Mouse (Mus musculus) intestine, embryonic 15.5 days (tissue): ENCODE results near the gene Car12. TPM values are rescaled to one million over a fixed set of nuclear protein-coding genes. Genes with fewer than 3 reads are reported as not detected.
"Not testable (repeated sequence)": the region's sequence is repeated elsewhere in the genome, so short reads cannot be mapped to it uniquely, and the experiment has no call there.

ENCODE experiments used
- ATAC-seq: fragments of 200-750 bp; cut with Nextera tagmentation; 2 replicates; pipeline ENCODE4 v1.8.0; 2017; ENCODE audit warnings: moderate TSS enrichment, moderate library complexity
- H3K27ac ChIP-seq: fragments of 300-500 bp; sonication (generic); 2 replicates; pipeline ENCODE4 v1.5.1; 2015; ENCODE audit warnings: mild to moderate bottlenecking, inconsistent platforms
- H3K27me3 ChIP-seq: fragments of 300-500 bp; sonication (generic); replicated peaks from 2 replicates; pipeline ENCODE4 v1.6.1; 2015; ENCODE audit warnings: inconsistent platforms
- H3K36me3 ChIP-seq: fragments of 300-500 bp; sonication (generic); 2 replicates; pipeline ENCODE4 v1.6.1; 2015; ENCODE audit warnings: inconsistent platforms
- H3K4me1 ChIP-seq: fragments of 300-500 bp; sonication (generic); replicated peaks from 2 replicates; pipeline ENCODE4 v1.6.1; 2015; ENCODE audit warnings: inconsistent platforms
- H3K4me2 ChIP-seq: fragments of 300-500 bp; sonication (generic); replicated peaks from 2 replicates; pipeline ENCODE4 v1.6.1; 2015; ENCODE audit warnings: mild to moderate bottlenecking, inconsistent platforms
- H3K4me3 ChIP-seq: fragments of 300-500 bp; sonication (generic); replicated peaks from 2 replicates; pipeline ENCODE4 v1.5.1; 2015; ENCODE audit warnings: inconsistent platforms
- H3K9ac ChIP-seq: fragments of 300-500 bp; sonication (generic); 2 replicates; pipeline ENCODE4 v1.6.1; 2015; ENCODE audit warnings: inconsistent platforms
- H3K9me3 ChIP-seq: fragments of 300-500 bp; sonication (generic); 2 replicates; pipeline ENCODE4 v1.6.1; 2016; ENCODE audit warnings: inconsistent platforms
- WGBS: fragments of 180-500 bp; shearing (Covaris S2); methylation state at CpG from one replicate; pipeline ENCODE4 v1.1.7; 2015; 5-methylcytosine and 5-hydroxymethylcytosine counted together
- polyA plus RNA-seq: library from polyadenylated mRNA; unstranded; fragments of >200 nt; fragmentation: Nextera tagmentation; extraction: Ambion mirVana; gene quantifications from 2 replicates; pipeline ENCODE4 v1.2.1, GENCODE M21; 2015

Gene Car12
- polyA plus RNA-seq, 1 experiment from 2014 or later, result 5.2 TPM

- Histone ChIP-seq H3K9ac (peak within 1 kb of the TSS; percentile 72), H3K4me2 (peak within 1 kb of the TSS; percentile 90), H3K9me3 (no peaks in the 10 kb centered on the region), H3K36me3 (no peaks in the 10 kb centered on the region), H3K27ac (peak within 1 kb of the TSS; percentile 90), H3K27me3 (no peaks in the 10 kb centered on the region), H3K4me1 (no peaks in the 10 kb centered on the region), H3K4me3 (peak within 1 kb of the TSS; percentile 60)
- under 1% methylated on average over 42 of the region's 42 CpGs for WGBS
- peak; percentile 99 for ATAC-seq
These were observed 82.2 kb downstream of the Car12 start, which contains the start of gene Aph1b for GRCm38 (mm10) chr9:66795464-66796324. Aph1b (minus strand) TSS chr9:66795490.

GRCm38 (mm10) chr9:66796739-66797138, 83.3 kb downstream of the Car12 start, which contains the start of gene Gm10647:
Gm10647 (plus strand) TSS chr9:66797039.
- H3K27ac ChIP-seq, result peak within 1 kb of the TSS; percentile 90
- H3K4me1 ChIP-seq, result no peaks in the 10 kb centered on the region
- 70% methylated on average over 5 of the region's 5 CpGs for WGBS
- H3K9ac ChIP-seq, result peak within 1 kb of the TSS; percentile 9; the same call in 1 of the 2 replicates
- no peaks in the 10 kb centered on the region for H3K9me3 ChIP-seq
- no peak for ATAC-seq
- H3K4me2 ChIP-seq, result peak within 1 kb of the TSS; percentile 90
- H3K4me3 ChIP-seq, result peak within 1 kb of the TSS; percentile 60
- no peaks in the 10 kb centered on the region for H3K36me3 ChIP-seq
- peaks cover 3% of the 10 kb centered on the region; the same call in 1 of the 2 replicates for H3K27me3 ChIP-seq

GRCm38 (mm10) chr9:66801947-66802346, 88.5 kb downstream of the Car12 start:
- Histone ChIP-seq H3K4me1 (no peaks in the 10 kb centered on the region), H3K9me3 (no peaks in the 10 kb centered on the region)

GRCm38 (mm10) chr9:66805951-66806350, 92.5 kb downstream of the Car12 start:
- WGBS, result 4% methylated on average over 32 of the region's 37 CpGs
- ATAC-seq, H3K27ac ChIP-seq, H3K27me3 ChIP-seq, H3K36me3 ChIP-seq, H3K4me1 ChIP-seq, H3K9me3 ChIP-seq, H3K9ac ChIP-seq: not testable (repeated sequence)
- peak overlapping the region; percentile 28 for H3K4me3 ChIP-seq
- peak overlapping the region; percentile 58 for H3K4me2 ChIP-seq

More at GRCm38 (mm10) chr9:66801947-66802346, 88.5 kb downstream of the Car12 start:
- Histone ChIP-seq H3K4me3 (no peak overlapping the region), H3K9ac (no peak overlapping the region), H3K27me3 (peaks cover 4% of the 10 kb centered on the region; the same call in 1 of the 2 replicates), H3K27ac (no peak overlapping the region), H3K4me2 (no peak overlapping the region), H3K36me3 (no peaks in the 10 kb centered on the region)
- ATAC-seq, result no peak
- 36% methylated on average over 12 of the region's 12 CpGs for WGBS

GRCm38 (mm10) chr9:66813392-66813791, 99.9 kb downstream of the Car12 start:
- H3K4me3 ChIP-seq, result no peak overlapping the region
- no peak overlapping the region for H3K27ac ChIP-seq
- 40% methylated on average over 2 of the region's 2 CpGs for WGBS
- no peak overlapping the region for H3K9ac ChIP-seq
- H3K9me3 ChIP-seq, result no peaks in the 10 kb centered on the region
- H3K36me3 ChIP-seq, result no peaks in the 10 kb centered on the region
- 0 out of 2 replicates have a peak, but pooled peaks cover 3% of the 10 kb centered on the region for H3K27me3 ChIP-seq
- no peak overlapping the region for H3K4me2 ChIP-seq
- no peaks in the 10 kb centered on the region for H3K4me1 ChIP-seq
- ATAC-seq, result no peak

Other genes with a start within 250 kb of the Car12 start
- gene Fbxl22, start 199.1 kb upstream of the Car12 start, polyA plus RNA-seq, result 12.8 and 12.9 TPM in 2 replicates
- gene Usp3, start 120.5 kb upstream of the Car12 start, polyA plus RNA-seq, result 78.9 and 79.5 TPM in 2 replicates
- gene Aph1b, start 81.8 kb downstream of the Car12 start, polyA plus RNA-seq, result 8.5 and 8.9 TPM in 2 replicates
- gene Gm10647, start 83.4 kb downstream of the Car12 start, polyA plus RNA-seq, result 0.52 and 0.69 TPM in 2 replicates
- gene Aph1c, start 121.0 kb downstream of the Car12 start, polyA plus RNA-seq, result 3.4 and 4.5 TPM in 2 replicates
- gene Rab8b, start 206.0 kb downstream of the Car12 start, polyA plus RNA-seq, result 20.5 and 20.6 TPM in 2 replicates
- gene Rps27l, start 232.4 kb downstream of the Car12 start, polyA plus RNA-seq, result 830 and 881 TPM in 2 replicates